Mouse (Mus musculus) heart, embryonic 13.5 days (tissue): ENCODE measurements around the gene Gprin1. TPM values are rescaled to one million over a fixed set of nuclear protein-coding genes. Genes with fewer than 3 reads are reported as not detected.

ENCODE experiments used
- ATAC-seq: fragments of 200-750 bp; cut with Nextera tagmentation; 2 replicates; pipeline ENCODE4 v1.8.0; 2017; ENCODE audit warnings: moderate TSS enrichment; ENCODE audit not compliant: insufficient number of reproducible peaks, low FRiP score, low TSS enrichment; ENCODE audit errors: extremely low read depth
- H3K27ac ChIP-seq: fragments of 300-500 bp; sonication (generic); replicated peaks from 2 replicates; pipeline ENCODE4 v1.5.1; 2015; ENCODE audit warnings: moderate library complexity, mild to moderate bottlenecking, inconsistent platforms
- H3K27me3 ChIP-seq: fragments of 300-500 bp; sonication (generic); replicated peaks from 2 replicates; pipeline ENCODE4 v1.6.1; 2015; ENCODE audit warnings: mild to moderate bottlenecking, inconsistent platforms
- H3K36me3 ChIP-seq: fragments of 300-500 bp; sonication (generic); 2 replicates; pipeline ENCODE4 v1.6.1; 2015; ENCODE audit warnings: mild to moderate bottlenecking, inconsistent platforms
- H3K4me1 ChIP-seq: fragments of 300-500 bp; sonication (generic); 2 replicates; pipeline ENCODE4 v1.6.1; 2015; ENCODE audit warnings: inconsistent platforms
- H3K4me2 ChIP-seq: fragments of 300-500 bp; sonication (generic); 2 replicates; pipeline ENCODE4 v1.6.1; 2015; ENCODE audit warnings: inconsistent platforms, mild to moderate bottlenecking, moderate library complexity
- H3K4me3 ChIP-seq: fragments of 300-500 bp; sonication (generic); 2 replicates; pipeline ENCODE4 v1.5.1; 2015; ENCODE audit warnings: moderate library complexity, mild to moderate bottlenecking, inconsistent platforms
- H3K9ac ChIP-seq: fragments of 300-500 bp; sonication (generic); 2 replicates; pipeline ENCODE4 v1.6.1; 2015; ENCODE audit warnings: inconsistent platforms, mild to moderate bottlenecking, moderate library complexity
- H3K9me3 ChIP-seq: fragments of 300-500 bp; sonication (generic); 2 replicates; pipeline ENCODE4 v1.6.1; 2016; ENCODE audit warnings: inconsistent platforms
- WGBS: fragments of 180-500 bp; shearing (Covaris S2); methylation state at CpG from one replicate; pipeline ENCODE4 v1.1.7; 2015; ENCODE audit warnings: mixed read lengths; 5-methylcytosine and 5-hydroxymethylcytosine counted together
- polyA plus RNA-seq: library from polyadenylated mRNA; unstranded; fragments of >200 nt; fragmentation: Nextera tagmentation; extraction: Ambion mirVana; gene quantifications from 2 replicates; pipeline ENCODE4 v1.2.1, GENCODE M21; 2015

Gene Gprin1
- polyA plus RNA-seq, 1 experiment from 2014 or later: not detected

DNA sequence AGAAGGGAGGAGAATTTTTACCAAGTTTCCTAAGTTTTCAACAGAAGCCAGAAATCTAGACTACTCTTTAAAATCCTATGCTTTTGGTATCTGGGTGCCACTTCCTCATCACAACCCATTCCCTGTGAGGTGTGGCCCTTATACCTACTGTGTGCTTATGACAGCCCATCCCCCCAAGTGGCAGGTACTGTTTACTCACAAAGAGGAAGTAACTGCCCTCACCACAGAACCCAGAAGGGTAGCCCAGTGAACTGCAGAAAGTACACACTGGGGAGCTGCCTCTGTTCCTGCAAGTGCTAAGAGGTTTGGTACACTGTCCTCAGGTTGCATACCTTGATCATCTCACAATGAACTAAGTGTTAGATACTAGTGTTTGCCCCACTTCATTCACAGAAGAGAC is 57.9 kb downstream of the Gprin1 start:
- H3K4me1 ChIP-seq: peaks cover 47% of the 10 kb centered on the region
- ATAC-seq: no peak
- no peaks in the 10 kb centered on the region for H3K9me3 ChIP-seq
- no peaks in the 10 kb centered on the region for H3K27me3 ChIP-seq
- H3K36me3 ChIP-seq: 0 out of 2 replicates have a peak, but pooled peaks cover 3% of the 10 kb centered on the region
- peak overlapping the region; percentile 99 for H3K4me3 ChIP-seq
- peak overlapping the region; percentile 99 for H3K9ac ChIP-seq
- H3K27ac ChIP-seq: peak overlapping the region; percentile 97; the same call in 1 of the 2 replicates
- H3K4me2 ChIP-seq: peak overlapping the region; percentile 99

DNA sequence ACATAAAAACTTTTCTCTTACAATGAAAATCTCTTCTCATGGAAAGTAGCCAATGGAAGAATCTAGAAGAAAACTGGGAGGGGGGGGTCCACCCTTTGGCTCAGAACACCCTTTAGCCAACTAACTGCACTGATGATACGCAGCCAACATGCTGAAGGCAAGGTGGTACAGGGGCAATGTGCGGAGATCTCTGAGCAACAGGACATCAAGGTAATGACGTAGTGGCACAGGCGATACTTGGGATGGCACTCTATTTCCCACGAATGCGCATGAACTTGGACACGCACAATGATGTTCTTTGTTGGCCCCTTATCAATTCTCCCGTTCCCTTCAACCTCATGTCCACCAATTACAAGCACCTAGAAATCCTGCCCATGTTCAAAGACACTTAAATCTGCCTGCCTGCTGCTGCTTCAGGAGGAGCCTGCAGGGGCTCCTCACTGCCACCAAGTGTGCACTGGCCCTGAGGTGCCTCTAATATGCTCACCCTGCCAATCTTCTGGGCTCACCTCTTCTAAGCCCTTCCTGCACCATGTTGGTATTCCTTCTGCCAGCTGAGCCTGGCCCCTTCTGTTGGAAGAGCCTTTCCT is 59.4 kb downstream of the Gprin1 start:
- no peaks in the 10 kb centered on the region for H3K27me3 ChIP-seq
- 0 out of 2 replicates have a peak, but pooled peaks cover 3% of the 10 kb centered on the region for H3K36me3 ChIP-seq
- peak overlapping the region; percentile 44 for H3K9ac ChIP-seq
- H3K9me3 ChIP-seq: no peaks in the 10 kb centered on the region
- no peak overlapping the region for H3K4me3 ChIP-seq
- H3K4me1 ChIP-seq: peaks cover 60% of the 10 kb centered on the region
- ATAC-seq: no peak
- no peak overlapping the region for H3K27ac ChIP-seq
- 90% methylated on average over 8 of the region's 8 CpGs for WGBS
- no peak overlapping the region for H3K4me2 ChIP-seq

DNA sequence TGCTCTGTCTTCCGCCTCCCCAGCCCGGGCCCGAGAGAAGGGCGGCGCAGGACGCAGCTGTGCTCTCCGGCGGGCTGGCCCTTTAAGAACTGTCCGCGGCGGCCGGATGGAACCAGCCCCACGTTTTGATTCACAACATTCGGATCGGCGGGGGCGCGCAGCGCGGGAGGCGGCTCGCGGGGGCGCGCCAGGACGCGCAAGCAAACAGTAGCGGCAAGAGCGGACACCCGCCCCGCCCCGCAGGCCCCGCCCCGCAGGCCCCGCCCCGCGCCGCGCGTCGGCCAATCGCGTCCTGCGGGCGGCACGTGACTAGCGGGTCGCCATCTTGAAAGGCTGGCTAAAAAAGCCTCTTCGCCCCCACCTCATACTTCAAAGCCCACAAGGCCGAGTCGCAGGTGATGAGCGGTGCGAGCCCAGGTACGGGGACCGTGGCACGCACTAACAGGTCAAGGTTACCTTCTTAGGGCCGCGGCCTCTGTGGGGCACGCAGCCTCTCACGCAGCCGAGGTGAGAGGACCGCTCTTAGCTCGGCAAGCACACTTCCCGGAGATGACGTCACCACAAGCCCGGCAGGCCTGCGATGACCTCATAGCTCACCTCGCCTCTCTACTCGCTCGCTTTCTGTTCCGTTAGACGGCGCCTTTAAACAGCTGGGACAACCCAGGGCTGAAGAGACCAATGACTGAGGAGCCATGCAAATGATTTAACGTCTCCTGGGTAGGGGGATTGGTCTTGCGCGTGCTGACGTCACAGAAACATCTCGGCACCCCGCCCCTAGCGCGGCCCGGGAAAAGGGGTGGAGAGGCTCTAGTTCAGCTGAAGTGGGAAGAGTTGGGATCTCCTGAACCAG is 61.9 kb downstream of the Gprin1 start:
- no peaks in the 10 kb centered on the region for H3K27me3 ChIP-seq
- H3K4me2 ChIP-seq: peak overlapping the region; percentile 87
- under 1% methylated on average over 79 of the region's 82 CpGs for WGBS
- peaks cover 20% of the 10 kb centered on the region for H3K36me3 ChIP-seq
- peak overlapping the region; percentile 93 for H3K27ac ChIP-seq
- peak overlapping the region; percentile 93 for H3K4me3 ChIP-seq
- H3K9me3 ChIP-seq: no peaks in the 10 kb centered on the region
- H3K9ac ChIP-seq: peak overlapping the region; percentile 92
- H3K4me1 ChIP-seq: peaks cover 71% of the 10 kb centered on the region
- ATAC-seq: peak; percentile 88

DNA sequence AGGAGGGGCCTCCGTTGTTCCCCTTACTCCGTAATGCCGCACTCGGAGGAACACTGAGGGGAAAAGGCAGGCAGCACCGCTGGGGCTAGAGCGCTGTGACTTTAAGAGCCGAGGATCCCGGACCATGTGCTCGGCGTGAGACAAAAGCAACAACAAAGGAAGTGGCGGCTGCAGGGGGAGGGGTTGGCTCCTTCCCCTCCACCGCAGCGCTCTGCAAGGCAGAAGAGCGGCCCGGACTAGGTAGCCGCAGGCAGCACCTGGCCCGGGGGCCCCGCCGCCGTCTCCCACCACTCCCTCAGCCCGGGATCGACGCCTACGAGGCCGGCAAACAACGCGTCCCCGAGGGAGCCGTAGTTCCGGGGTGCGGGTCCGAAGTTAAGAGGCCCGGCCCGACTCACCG is 62.6 kb downstream of the Gprin1 start:
- H3K9me3 ChIP-seq: no peaks in the 10 kb centered on the region
- no peaks in the 10 kb centered on the region for H3K27me3 ChIP-seq
- H3K4me3 ChIP-seq: peak overlapping the region; percentile 93
- H3K4me2 ChIP-seq: peak overlapping the region; percentile 87
- peaks cover 64% of the 10 kb centered on the region for H3K4me1 ChIP-seq
- H3K27ac ChIP-seq: peak overlapping the region; percentile 93
- H3K9ac ChIP-seq: peak overlapping the region; percentile 92
- peak; percentile 24; the same call in 1 of the 2 replicates for ATAC-seq
- peaks cover 27% of the 10 kb centered on the region for H3K36me3 ChIP-seq
- WGBS: under 1% methylated on average over 35 of the region's 35 CpGs

Other genes starting within 250 kb of the Gprin1 start
- gene Simc1, start 246.1 kb downstream of the Gprin1 start, polyA plus RNA-seq: 5.4 and 5.7 TPM in 2 replicates
- gene 4833439L19Rik, start 184.4 kb downstream of the Gprin1 start, polyA plus RNA-seq: 110 and 122 TPM in 2 replicates
- gene Arl10, start 174.9 kb downstream of the Gprin1 start, polyA plus RNA-seq: 19.0 and 19.2 TPM in 2 replicates
- gene Nop16, start 159.8 kb downstream of the Gprin1 start, polyA plus RNA-seq: 60.6 and 60.9 TPM in 2 replicates
- 229 and 258 TPM in 2 replicates for gene Higd2a, start 159.7 kb downstream of the Gprin1 start, polyA plus RNA-seq
- gene Cltb, start 138.5 kb downstream of the Gprin1 start, polyA plus RNA-seq: 44.6 and 50.3 TPM in 2 replicates
- gene Faf2, start 128.1 kb downstream of the Gprin1 start, polyA plus RNA-seq: 42.6 and 45.5 TPM in 2 replicates
- 53.2 and 54.8 TPM in 2 replicates for gene Rnf44, start 56.0 kb downstream of the Gprin1 start, polyA plus RNA-seq
- 0.45 TPM in 1 of 2 replicates, not detected in the other for gene Cdhr2, start 48.4 kb downstream of the Gprin1 start, polyA plus RNA-seq
- gene Sncb, start 16.7 kb upstream of the Gprin1 start, polyA plus RNA-seq: not detected in 2 replicates
- not detected in 2 replicates for gene Eif4e1b, start 34.1 kb upstream of the Gprin1 start, polyA plus RNA-seq
- 5.3 TPM in 2 replicates for gene Tspan17, start 39.5 kb upstream of the Gprin1 start, polyA plus RNA-seq
- gene Unc5a, start 199.5 kb upstream of the Gprin1 start, polyA plus RNA-seq: 2.3 and 2.6 TPM in 2 replicates